Mouse (Mus musculus): ENCODE data around the gene Gnat1.

The Gnat1 gene

DNA sequence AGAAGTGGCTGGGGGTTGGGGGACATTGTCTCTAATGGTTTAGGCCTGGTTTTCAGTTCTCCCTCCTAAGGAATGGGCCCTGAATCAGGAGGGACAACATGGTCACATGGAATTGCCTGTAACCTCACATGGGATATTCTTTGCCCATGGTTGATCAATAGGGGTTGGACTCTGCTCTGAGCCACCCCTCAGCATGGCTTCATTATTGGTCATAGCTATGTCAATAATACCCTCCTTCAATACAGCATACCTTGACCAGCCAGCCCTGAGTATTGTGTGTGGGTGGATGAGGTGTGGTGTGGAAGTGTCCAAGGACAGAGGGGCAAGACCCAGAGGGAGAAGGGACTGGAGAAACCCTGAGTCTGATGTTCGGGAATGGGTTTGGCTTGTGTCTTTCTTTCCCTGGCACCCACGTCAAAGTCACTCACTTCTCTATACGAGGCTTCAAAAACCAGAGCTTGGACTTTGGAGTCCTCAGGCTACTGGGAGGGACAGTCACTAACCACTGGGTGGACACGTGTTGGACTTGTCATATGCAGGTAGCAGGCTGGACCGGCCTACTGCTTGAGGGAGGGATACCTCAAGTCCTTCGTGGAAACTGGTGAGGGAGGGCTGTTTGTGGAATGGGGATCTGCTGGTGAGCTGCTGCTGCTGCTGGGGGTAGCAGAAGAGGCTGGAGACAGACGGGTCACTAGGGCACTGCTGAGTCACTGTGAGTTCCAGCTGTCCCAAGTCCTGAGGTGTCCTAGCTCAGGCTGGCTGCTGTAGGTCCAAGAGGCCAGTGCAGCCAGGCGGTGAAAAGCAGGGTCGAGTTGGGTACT lies 4.7 kb downstream of the Gnat1 start:
- no peak for DNase-seq (ENCODE audit: low spot score)

- DNase-seq (ENCODE audit: low spot score) = peak; percentile 78
These were observed 9.3 kb downstream of the Gnat1 start for GRCm38 (mm10) chr9:107670259-107670658.

DNA sequence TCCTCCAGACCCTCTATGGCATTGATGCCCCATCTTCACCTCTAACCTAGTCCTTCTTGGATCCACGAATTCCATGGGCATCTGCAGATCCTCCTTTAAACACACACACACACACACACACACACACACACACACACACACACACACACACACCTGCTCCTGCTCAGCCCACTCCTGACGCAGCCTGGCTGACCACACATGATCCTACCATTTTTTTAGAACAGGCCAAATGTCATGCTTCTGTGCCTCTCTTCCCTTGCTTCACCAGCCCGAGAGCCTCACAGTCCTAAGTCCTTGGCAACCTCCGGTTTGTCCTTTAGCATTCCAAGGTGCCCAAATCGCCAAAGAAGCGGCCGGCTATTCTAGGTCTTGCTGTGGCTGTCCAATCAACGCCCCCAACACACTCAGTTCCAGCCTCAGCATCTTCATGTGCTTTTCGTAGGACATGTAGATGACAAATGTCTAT lies 10.0 kb downstream of the Gnat1 start, which contains the start of gene Slc38a3:
Slc38a3 (minus strand) TSS at position 51 of the 466 bp plus-strand sequence.
- DNase-seq (ENCODE audit: low spot score) = no peak

DNA sequence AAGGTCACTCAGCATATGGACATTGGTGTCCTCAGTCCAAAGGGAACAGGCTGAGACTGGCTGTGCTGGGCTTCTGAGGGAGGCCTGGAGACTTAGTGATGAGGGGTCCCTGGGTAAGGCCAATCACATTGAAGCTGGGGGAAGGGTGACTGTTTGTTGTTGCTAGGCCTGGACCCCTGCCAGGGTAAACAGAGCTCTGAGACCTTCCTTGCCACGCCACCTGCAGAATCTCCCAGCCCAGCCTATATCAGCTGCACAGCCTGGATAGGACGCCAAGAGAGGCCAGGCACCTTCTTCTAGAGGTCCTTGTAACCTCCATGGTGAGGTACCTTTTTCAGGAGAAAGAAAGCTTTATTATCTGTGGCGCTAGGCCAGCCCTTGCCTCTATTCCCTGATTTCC lies 10.6 kb downstream of the Gnat1 start:
- DNase-seq (ENCODE audit: low spot score) = no peak

DNA sequence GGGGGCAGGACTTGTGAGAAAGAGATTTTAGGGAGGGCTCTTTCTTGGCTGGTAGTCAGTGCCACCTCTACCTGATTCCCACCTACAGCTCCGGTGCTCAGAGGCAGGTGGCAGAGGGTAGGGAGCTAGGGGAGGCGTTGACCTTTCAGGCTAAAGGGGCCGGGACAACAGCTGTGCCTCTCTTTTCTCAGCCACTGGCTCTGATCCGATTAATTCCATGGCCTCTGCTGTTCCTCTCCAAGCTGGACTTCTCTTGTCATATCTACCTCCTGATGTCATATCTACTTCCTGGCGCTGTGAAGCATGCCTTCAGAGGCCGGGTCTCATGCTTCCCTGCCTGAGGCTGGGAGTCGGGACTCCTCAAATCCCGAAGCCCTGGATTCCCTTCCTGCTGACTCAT lies 11.5 kb downstream of the Gnat1 start:
- DNase-seq (ENCODE audit: low spot score) = no peak

- peak; percentile 71 for DNase-seq (ENCODE audit: low spot score)
These were observed 12.3 kb downstream of the Gnat1 start for GRCm38 (mm10) chr9:107667219-107667618.

- DNase-seq (ENCODE audit: low spot score) = no peak
These were observed 12.7 kb downstream of the Gnat1 start for GRCm38 (mm10) chr9:107666751-107667205.

DNA sequence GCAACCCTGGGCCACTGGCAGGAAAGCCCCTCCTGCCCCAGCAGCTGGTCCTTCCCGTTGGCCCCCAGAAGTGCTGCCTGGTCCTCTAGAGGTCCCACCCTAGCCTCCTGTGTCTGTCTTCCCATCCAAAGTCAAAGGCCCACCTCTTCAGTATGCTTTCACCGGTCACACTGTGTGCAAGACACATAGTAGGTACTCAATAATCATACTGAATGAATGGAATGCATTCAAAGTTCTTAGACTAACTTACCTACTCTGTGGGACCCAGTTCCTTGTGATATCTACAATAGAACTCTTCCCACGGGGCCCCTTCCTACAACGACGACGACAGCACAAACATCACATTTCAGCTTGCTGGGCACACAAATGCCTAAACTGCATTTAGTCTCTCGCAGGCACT lies 14.2 kb downstream of the Gnat1 start:
- DNase-seq (ENCODE audit: low spot score) = no peak

- DNase-seq (ENCODE audit: low spot score) = no peak
These were observed 16.0 kb downstream of the Gnat1 start for GRCm38 (mm10) chr9:107663525-107663924.

GRCm38 (mm10) chr9:107662342-107662741 lies 17.2 kb downstream of the Gnat1 start:
- no peak for DNase-seq (ENCODE audit: low spot score)

DNA sequence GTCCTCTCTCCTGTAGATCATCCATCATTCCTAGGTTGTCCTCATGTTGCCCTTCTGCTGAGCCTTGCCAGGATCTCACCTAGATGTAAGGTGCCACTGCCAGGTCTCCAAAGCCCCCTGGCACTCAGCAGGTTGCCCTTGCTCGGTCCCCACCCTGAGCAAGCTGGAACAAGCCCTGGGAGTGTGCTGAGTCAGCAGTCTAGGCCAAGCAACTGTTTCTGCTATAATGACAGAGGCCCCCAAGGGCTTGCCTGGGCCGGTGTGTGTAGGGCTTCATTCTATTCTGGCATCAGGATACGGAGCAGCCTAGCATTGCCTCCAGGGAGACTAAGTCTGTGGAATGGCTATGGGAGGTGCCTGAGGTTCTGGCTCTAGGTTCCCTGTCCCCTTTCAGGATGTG lies 18.7 kb downstream of the Gnat1 start:
- no peak for DNase-seq (ENCODE audit: low spot score)

DNA sequence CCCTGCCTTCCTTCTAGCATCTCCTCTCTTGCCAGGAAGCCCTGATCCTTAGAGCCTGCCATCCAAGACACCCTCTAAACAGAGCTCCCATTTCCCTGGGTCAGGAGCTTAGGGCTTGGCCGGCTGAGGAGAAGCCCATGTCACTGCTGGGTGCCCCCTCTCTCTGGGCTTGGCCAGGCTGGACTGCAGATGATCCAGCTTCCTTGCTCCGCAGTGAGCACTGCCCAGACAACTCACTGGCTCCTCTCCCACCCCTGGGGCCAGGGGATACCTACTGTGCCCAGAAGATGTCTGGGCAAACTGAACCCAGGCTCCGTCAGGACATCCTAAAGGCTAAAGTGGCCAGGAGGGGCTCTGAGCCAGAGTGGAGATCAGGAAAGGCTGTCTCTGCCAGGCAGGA lies 19.6 kb downstream of the Gnat1 start:
- DNase-seq (ENCODE audit: low spot score) = no peak

- no peak for DNase-seq (ENCODE audit: low spot score)
These were observed 20.0 kb downstream of the Gnat1 start for GRCm38 (mm10) chr9:107659551-107659950.

DNA sequence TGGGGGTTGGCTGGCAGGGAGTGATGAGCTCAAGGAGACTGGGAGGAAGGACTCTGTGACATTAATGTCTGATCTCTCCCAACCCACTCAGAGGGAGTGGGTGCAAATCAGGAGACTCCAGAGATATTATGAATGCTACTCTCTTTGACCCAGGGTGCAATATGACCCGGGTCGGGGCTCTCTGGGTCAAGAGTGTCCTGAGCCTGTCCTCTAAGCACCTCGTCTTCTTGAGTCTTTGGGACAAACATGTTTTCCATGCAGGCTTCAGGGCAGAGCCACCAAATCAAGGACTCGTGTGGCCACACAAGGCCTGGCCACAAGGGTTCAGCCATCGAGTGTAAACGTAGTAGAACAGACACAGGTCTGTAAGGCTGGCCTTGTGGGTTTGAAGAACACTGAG lies 21.4 kb downstream of the Gnat1 start:
- DNase-seq (ENCODE audit: low spot score) = no peak

DNA sequence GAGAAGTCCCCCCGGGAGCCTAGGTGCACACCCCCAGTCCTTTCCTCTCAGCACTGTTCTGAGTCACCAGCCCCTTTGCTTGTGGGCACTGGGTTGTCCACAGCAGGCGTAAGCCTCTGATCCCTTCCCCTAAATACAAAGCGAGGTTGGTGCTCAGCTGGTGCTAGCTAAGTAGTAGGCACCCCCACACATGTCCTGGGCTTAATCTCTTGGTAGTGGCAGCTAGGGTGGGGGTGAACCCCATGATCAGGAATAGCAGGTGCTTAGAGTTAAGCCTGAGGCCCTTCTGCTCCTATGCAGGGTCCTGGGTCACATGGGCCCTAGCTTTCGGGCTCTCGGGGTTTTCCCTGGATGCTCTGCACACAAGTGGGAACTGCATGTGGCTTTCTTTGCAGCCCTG lies 22.4 kb downstream of the Gnat1 start:
- no peak for DNase-seq (ENCODE audit: low spot score)

DNA sequence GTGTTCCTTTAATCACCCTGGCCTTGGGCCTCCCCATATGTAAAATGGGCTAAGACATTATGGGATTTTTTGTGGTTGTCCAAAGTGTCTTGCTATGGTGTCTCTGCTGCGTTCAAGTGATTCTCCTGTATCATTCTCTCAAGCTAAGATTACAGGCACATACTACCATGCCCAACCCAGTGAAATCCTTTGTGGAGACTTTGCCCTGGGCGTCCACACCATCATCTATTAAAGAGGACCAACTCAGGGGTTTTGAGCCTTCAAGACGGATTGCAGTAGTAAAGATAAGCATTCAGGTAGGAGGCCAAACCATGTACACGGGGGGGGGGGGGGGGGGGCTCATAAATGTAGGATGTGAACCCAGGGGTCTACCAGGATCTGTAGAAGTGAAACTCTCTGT lies 24.9 kb downstream of the Gnat1 start:
- no peak for DNase-seq (ENCODE audit: low spot score)

DNA sequence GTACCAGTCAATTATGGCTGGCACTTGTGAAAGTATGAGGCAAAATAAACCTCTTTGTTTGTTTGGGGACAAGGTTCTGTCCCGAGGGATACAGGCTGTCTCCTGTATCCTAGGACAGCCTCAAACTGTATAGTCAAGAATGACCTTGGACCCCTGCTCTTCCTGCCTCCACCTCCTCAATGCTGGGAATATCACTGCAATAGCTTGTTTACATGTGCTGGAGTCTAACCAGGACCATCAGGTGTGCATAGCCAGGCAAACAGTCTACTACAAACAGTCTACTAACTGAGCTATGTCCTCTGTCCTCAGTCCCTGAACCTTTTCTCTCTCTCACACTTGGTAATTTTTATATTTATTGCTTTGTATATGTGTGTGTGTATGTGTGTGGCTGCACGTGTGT lies 26.0 kb downstream of the Gnat1 start:
- DNase-seq (ENCODE audit: low spot score) = no peak

- DNase-seq (ENCODE audit: low spot score) = no peak
These were observed 28.6 kb downstream of the Gnat1 start for GRCm38 (mm10) chr9:107650708-107651481.

DNA sequence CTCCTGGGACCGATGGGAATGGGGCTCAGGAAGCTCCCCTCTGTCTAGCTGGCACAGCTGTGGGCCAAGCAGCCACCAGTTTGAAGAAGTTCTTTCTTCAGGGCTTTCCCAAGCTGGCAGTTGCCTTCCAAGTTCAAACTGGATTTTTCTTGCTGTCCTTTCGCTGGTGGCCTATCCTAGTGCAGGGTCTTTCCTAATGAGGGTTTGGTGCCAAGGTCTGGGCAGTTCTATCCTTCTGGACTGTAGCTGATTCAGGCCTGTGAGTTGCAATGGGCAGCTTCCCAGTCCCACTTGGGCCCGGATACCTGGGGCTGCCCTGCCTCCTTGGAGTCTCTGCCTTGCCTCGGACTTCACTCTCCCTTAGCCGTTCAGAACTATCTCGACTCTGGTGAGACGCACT lies 29.3 kb downstream of the Gnat1 start:
- DNase-seq (ENCODE audit: low spot score) = no peak

DNA sequence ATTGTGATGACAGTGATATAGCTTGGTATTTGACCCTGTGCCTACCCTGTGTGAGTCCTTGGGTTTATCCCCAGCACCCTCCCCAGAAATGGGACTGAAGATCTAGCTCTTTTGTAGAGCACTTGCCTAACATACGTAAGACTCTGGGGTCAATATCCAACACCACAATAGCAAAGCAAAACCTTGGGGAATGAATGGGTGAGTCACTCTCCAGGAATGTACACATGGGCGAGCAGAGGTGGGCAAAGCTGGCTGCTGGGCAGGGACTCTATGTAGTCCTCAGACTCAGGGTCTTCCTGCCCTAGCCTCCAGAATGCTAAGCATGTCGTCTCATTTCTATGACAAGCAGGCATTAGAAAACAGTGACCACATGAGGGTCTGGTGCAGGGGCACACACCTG lies 30.7 kb downstream of the Gnat1 start:
- DNase-seq (ENCODE audit: low spot score) = no peak

- DNase-seq (ENCODE audit: low spot score) = no peak
These were observed 32.5 kb downstream of the Gnat1 start for GRCm38 (mm10) chr9:107646975-107647374.

DNA sequence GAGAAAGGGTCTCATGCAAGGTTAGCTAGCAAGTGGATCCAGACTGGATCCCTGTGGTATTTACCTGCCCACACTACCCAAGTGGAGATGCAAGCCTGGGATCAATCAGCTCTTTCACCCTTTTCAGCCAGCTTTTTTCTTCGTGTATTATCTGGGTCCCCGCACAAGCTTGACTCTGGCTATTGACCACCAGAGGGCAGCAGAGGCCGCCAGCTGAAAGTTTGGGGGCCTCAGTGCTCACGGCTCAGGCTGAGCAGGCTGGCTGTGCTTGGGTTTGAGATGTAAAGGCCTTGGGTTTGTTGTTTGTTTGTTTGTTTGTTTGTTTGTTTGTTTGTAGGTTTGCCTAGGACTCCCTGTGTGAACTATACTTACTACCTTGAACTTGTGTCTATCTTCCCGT lies 33.9 kb downstream of the Gnat1 start:
- peak; percentile 81 for DNase-seq (ENCODE audit: low spot score)

DNA sequence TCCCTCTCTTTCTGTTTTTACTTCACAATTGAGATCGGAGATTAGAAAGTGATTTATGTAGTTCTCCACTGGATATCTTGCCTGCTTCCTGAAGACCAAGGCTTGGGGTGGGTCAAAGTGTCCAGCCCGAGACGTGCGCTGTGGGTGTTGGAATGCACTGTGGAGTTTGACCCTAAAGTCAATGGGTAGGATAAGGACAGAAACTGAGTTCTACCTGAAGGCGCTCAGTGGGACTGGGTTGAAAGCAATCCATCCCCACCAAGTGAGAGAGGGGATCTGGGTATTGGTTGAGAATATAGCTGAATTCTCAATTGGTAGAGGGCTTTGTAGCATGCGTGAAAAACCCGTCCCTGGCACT lies 34.4 kb downstream of the Gnat1 start:
- no peak for DNase-seq (ENCODE audit: low spot score)

All from MN1 (cell line).